Mouse (Mus musculus): ENCODE results near the gene Pde4d. TPM values are rescaled to one million over a fixed set of nuclear protein-coding genes. Genes with fewer than 3 reads are reported as not detected.

The Pde4d gene
- total and polyA plus RNA-seq, 3 experiments = 18.5 to 18.8 TPM; not detected in 1

DNA sequence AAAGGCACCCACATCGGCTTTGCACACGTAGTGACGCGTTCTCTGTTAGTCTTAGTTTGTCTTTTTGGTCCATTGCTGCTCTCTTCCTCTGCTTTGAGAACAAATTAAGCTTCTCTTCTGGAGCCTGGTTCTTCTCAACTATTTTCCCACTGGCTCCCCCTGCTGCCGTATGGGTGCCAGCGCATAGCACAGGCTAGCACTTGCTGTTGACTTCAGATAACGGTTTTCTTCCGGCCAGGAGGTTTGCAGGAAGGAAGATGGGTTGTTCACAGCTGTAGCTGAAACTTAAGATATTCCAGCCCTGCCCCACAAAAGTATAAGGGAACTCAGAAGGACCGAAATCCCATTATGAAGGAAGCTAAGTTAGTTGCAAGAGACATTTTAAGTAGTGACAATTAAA lies 1457.9 kb downstream of the Pde4d start (continued):
- peak; percentile 98 for TF ChIP-seq ZKSCAN1 (IDR thresholded peaks at IDR 0.05; ENCODE audit: low read depth, low read length)
- TF ChIP-seq MAX (IDR thresholded peaks at IDR 0.05; ENCODE audit: low read length) = no peak
- TF ChIP-seq JUND (IDR thresholded peaks at IDR 0.05; ENCODE audit: low read depth, low read length) = no peak
- TF ChIP-seq RAD21 (IDR thresholded peaks at IDR 0.05; ENCODE audit: low read depth, low read length) = peak; percentile 53
- peak; percentile 71 for TF ChIP-seq MYB (IDR thresholded peaks at IDR 0.05; ENCODE audit: low read depth, low read length)
- TF ChIP-seq SMC3 (IDR thresholded peaks at IDR 0.05; ENCODE audit: low read depth, low read length) = peak; percentile 78
- TF ChIP-seq HCFC1 (IDR thresholded peaks at IDR 0.05; ENCODE audit: low read depth, low read length) = 0 out of 2 replicates have a peak, but pooled peaks have one; percentile 40
- no peak for TF ChIP-seq KAT2A (conservative IDR thresholded peaks at IDR 0.05; ENCODE audit: low read depth, low read length)
- no peak for TF ChIP-seq RCOR1 (IDR thresholded peaks at IDR 0.05; ENCODE audit: low read depth, low read length)
- peak; percentile 85 for TF ChIP-seq ETS1 (IDR thresholded peaks at IDR 0.05; ENCODE audit: low read depth, low read length)
- TF ChIP-seq BHLHE40 (IDR thresholded peaks at IDR 0.05; ENCODE audit: borderline replicate concordance, low read depth, low read length) = no peak
- no peak for TF ChIP-seq POLR2AphosphoS5 (IDR thresholded peaks at IDR 0.05; ENCODE audit: borderline replicate concordance, low read depth, low read length)

DNA sequence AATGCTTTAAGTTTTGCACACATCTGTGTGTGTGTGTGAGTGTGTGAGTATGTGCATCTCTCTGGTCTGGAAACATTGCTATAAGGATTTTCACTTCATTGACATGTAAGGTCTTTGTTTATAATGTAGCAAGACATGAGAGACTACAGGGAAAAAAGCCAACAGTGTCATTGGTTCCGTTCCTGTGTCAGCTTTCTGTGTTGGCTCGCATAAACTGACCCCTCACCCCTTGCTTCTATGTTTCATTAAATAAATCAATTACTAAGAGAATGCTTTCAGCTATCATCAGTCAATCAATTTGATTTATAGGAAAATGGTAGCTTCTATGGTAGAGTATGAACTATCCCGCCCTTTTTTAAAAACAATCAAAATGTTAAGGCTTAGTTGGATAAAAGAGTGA lies 1458.6 kb downstream of the Pde4d start:
- H3K79me2 ChIP-seq (ENCODE audit: control insufficient read depth, insufficient read depth, low read length, poor library complexity) = 0 out of 2 replicates have a peak, but pooled peaks cover 3% of the 10 kb centered on the region
- H3K9me3 ChIP-seq (replicated peaks; ENCODE audit: insufficient read depth, low read length) = no peaks in the 10 kb centered on the region
- peaks cover 0 to 9% of the 10 kb centered on the region in 2 experiments; a peak in 2 of 4 replicates for H3K4me1 ChIP-seq (ENCODE audit: control insufficient read depth in 1 of 2, insufficient read depth in 2 of 2, low read length in 2 of 2)
- peaks cover 0 to 14% of the 10 kb centered on the region in 2 experiments; a peak in 3 of 4 replicates for H3K36me3 ChIP-seq (ENCODE audit: control insufficient read depth in 1 of 2, insufficient read depth in 2 of 2, low read length in 2 of 2)
- no peak overlapping the region for H3K9ac ChIP-seq (ENCODE audit: control insufficient read depth, low read depth, low read length, poor library complexity, severe bottlenecking)
- DNase-seq (ENCODE audit: low read depth, low spot score) = no peak
- no peaks in the 10 kb centered on the region for H3K27me3 ChIP-seq (ENCODE audit: control insufficient read depth in 1 of 2, insufficient read depth in 2 of 2, low read length in 2 of 2)
- no peak overlapping the region for H3K4me3 ChIP-seq (ENCODE audit: control insufficient read depth in 1 of 2, insufficient read depth in 1 of 2, low read depth in 2 of 2, low read length in 2 of 2)
- TF ChIP-seq POLR2AphosphoS2 (IDR thresholded peaks at IDR 0.05; ENCODE audit: low read length) = no peak
- no peak for TF ChIP-seq MAX (IDR thresholded peaks at IDR 0.05; ENCODE audit: low read length)
- TF ChIP-seq SIN3A (IDR thresholded peaks at IDR 0.05; ENCODE audit: low read length) = no peak
- no peak for TF ChIP-seq MXI1 (IDR thresholded peaks at IDR 0.05; ENCODE audit: low read depth, low read length)
- TF ChIP-seq MEF2A (IDR thresholded peaks at IDR 0.05; ENCODE audit: extremely low read depth, insufficient replicate concordance, low read depth, low read length, poor library complexity, severe bottlenecking) = no peak
- TF ChIP-seq ETS1 (IDR thresholded peaks at IDR 0.05; ENCODE audit: low read depth, low read length) = no peak
- no peak for TF ChIP-seq ZMIZ1 (IDR thresholded peaks at IDR 0.05; ENCODE audit: low read depth, low read length)
- no peak for TF ChIP-seq MYC (IDR thresholded peaks at IDR 0.05; ENCODE audit: low read depth, low read length)
- no peak for TF ChIP-seq CHD2 (IDR thresholded peaks at IDR 0.05; ENCODE audit: low read length)
- H3K27ac ChIP-seq (ENCODE audit: control insufficient read depth, low read depth, low read length) = no peak overlapping the region

Measured in MEL (cell line).